Comparison of ENCODE assay signal across 22 mouse cellular contexts in genomic region chr12:54213871-54214270, GRCm38 (mm10). TPM values are rescaled to one million over a fixed set of nuclear protein-coding genes. Genes with fewer than 3 reads are reported as not detected.
A peak's percentile ranks its signal among the peaks of the same experiment; 100 is the strongest.
DNase-seq lines count a peak whose midpoint lies in the region; ATAC-seq and TF ChIP-seq lines count a peak whose summit lies in the region.
"Had no signal": no experiment of that assay in that cellular context is flagged by ENCODE, and none has a peak within 500 bp of the region (broad histone marks: within the 10 kb centered on the region; RNA-seq: fewer than 3 reads in every experiment).

No protein-coding gene starts in this region.

- H3K9ac ChIP-seq in kidney, embryonic 15.5 days = no peak overlapping the region
- H3K9ac ChIP-seq in ES-E14 (ENCODE audit: insufficient read depth, low read depth, low read length, poor library complexity, severe bottlenecking) = no peak overlapping the region
- H3K9ac ChIP-seq in intestine, embryonic 16.5 days (ENCODE audit: low read depth, low read length) = peak overlapping the region; percentile 40; the same call in 1 of the 2 replicates
- no peak overlapping the region for H3K9ac ChIP-seq in forebrain, embryonic 12.5 days
- H3K9ac ChIP-seq: embryonic facial prominence, embryonic 12.5 days; embryonic facial prominence, embryonic 15.5 days; forebrain, embryonic 15.5 days; hindbrain, embryonic 13.5 days had no signal

- 63% methylated on average over 4 of the region's 4 CpGs for WGBS in kidney, embryonic 15.5 days
- WGBS in kidney, adult 2 months = 66% methylated on average over 4 of the region's 4 CpGs
- 52% methylated on average over 4 of the region's 4 CpGs for WGBS in intestine, embryonic 16.5 days
- 21% methylated on average over 4 of the region's 4 CpGs for WGBS in small intestine, adult 2 months
- 74% methylated on average over 4 of the region's 4 CpGs for WGBS in forebrain, embryonic 12.5 days

- peaks cover 16% of the 10 kb centered on the region; the same call in 1 of the 2 replicates for H3K27me3 ChIP-seq in kidney, embryonic 15.5 days
- no peaks in the 10 kb centered on the region for H3K27me3 ChIP-seq in kidney, adult 2 months (replicated peaks; ENCODE audit: control insufficient read depth, insufficient read depth, low read length)
- no peaks in the 10 kb centered on the region for H3K27me3 ChIP-seq in intestine, embryonic 16.5 days (replicated peaks; ENCODE audit: control insufficient read depth, insufficient read depth, low read length)
- no peaks in the 10 kb centered on the region for H3K27me3 ChIP-seq in small intestine, adult 2 months (ENCODE audit: control insufficient read depth, insufficient read depth, low read length)
- no peaks in the 10 kb centered on the region for H3K27me3 ChIP-seq in forebrain, embryonic 12.5 days
- H3K27me3 ChIP-seq: embryonic facial prominence, embryonic 12.5 days; embryonic facial prominence, embryonic 15.5 days; forebrain, embryonic 15.5 days; Patski had no signal

- TF ChIP-seq CTCF in kidney, adult 2 months (conservative IDR thresholded peaks at IDR 0.05; ENCODE audit: insufficient read depth, insufficient read length, low read depth, low read length) = no peak
- no peak for TF ChIP-seq CTCF in small intestine, adult 2 months (IDR thresholded peaks at IDR 0.05; ENCODE audit: extremely low read depth, insufficient read length, insufficient replicate concordance, low read depth, low read length)

- H3K9me3 ChIP-seq in kidney, embryonic 15.5 days (replicated peaks) = no peaks in the 10 kb centered on the region
- H3K9me3 ChIP-seq in ES-E14 (ENCODE audit: control insufficient read depth, insufficient read depth, low read depth, low read length) = no peaks in the 10 kb centered on the region
- no peaks in the 10 kb centered on the region for H3K9me3 ChIP-seq in intestine, embryonic 16.5 days (ENCODE audit: control insufficient read depth, low read length)
- no peaks in the 10 kb centered on the region for H3K9me3 ChIP-seq in forebrain, embryonic 12.5 days
- H3K9me3 ChIP-seq: embryonic facial prominence, embryonic 12.5 days; embryonic facial prominence, embryonic 15.5 days; forebrain, embryonic 15.5 days; hindbrain, embryonic 10.5 days; hindbrain, embryonic 13.5 days had no signal

- no peak for DNase-seq in kidney, adult 2 months
- DNase-seq in ES-E14 (ENCODE audit: low read depth, low spot score) = no peak
- no peak for DNase-seq in urinary bladder, postnatal 4 days (ENCODE audit: low spot score in 2 of 2)
- DNase-seq: B cell, adult 2 months; cerebellum, adult 18-20 months; cerebellum, adult 9-11 months; cerebellum, postnatal 25 days; gastrocnemius, postnatal 10 days; gastrocnemius, postnatal 36 days; heart, postnatal 36 days had no signal

- no peak for ATAC-seq in kidney, embryonic 15.5 days (replicated peaks; ENCODE audit: low FRiP score)
- ATAC-seq in intestine, embryonic 16.5 days = peak; percentile 88
- no peak for ATAC-seq in forebrain, embryonic 12.5 days (ENCODE audit: low FRiP score)
- ATAC-seq: forebrain, embryonic 15.5 days; hindbrain, embryonic 16.5 days had no signal

- in situ Hi-C loops in ES-E14 (cut with MboI; ENCODE audit: low sequenced_read_pairs in 2 of 2, unreplicated experiment in 2 of 2) = no loop called here

- no peak overlapping the region for H3K27ac ChIP-seq in kidney, embryonic 15.5 days
- no peak overlapping the region for H3K27ac ChIP-seq in kidney, adult 2 months (ENCODE audit: insufficient read depth, low read depth, low read length)
- no peak overlapping the region for H3K27ac ChIP-seq in ES-E14 (ENCODE audit: insufficient read depth, low read depth, low read length, poor library complexity, severe bottlenecking)
- peak overlapping the region; percentile 93 for H3K27ac ChIP-seq in intestine, embryonic 16.5 days (ENCODE audit: low read length)
- H3K27ac ChIP-seq in small intestine, adult 2 months (ENCODE audit: insufficient read depth, low read depth, low read length) = peak overlapping the region; percentile 95
- no peak overlapping the region for H3K27ac ChIP-seq in forebrain, embryonic 12.5 days
- H3K27ac ChIP-seq: embryonic facial prominence, embryonic 12.5 days; embryonic facial prominence, embryonic 15.5 days; forebrain, embryonic 15.5 days; hindbrain, embryonic 10.5 days; hindbrain, embryonic 13.5 days had no signal

- H3K4me2 ChIP-seq in kidney, embryonic 15.5 days = 0 out of 2 replicates have a peak overlapping the region, but pooled peaks have one; percentile 32
- H3K4me2 ChIP-seq in intestine, embryonic 16.5 days (ENCODE audit: low read depth, low read length) = peak overlapping the region; percentile 34; the same call in 1 of the 2 replicates
- no peak overlapping the region for H3K4me2 ChIP-seq in forebrain, embryonic 12.5 days
- H3K4me2 ChIP-seq: embryonic facial prominence, embryonic 12.5 days; embryonic facial prominence, embryonic 15.5 days; forebrain, embryonic 15.5 days; heart, embryonic 11.5 days; hindbrain, embryonic 13.5 days had no signal

- H3K36me3 ChIP-seq in kidney, embryonic 15.5 days = no peaks in the 10 kb centered on the region
- H3K36me3 ChIP-seq in kidney, adult 2 months (ENCODE audit: control insufficient read depth, insufficient read depth, low read length) = no peaks in the 10 kb centered on the region
- H3K36me3 ChIP-seq in ES-E14 (ENCODE audit: control insufficient read depth, insufficient read depth, low read length, poor library complexity, severe bottlenecking) = no peaks in the 10 kb centered on the region
- no peaks in the 10 kb centered on the region for H3K36me3 ChIP-seq in intestine, embryonic 16.5 days (ENCODE audit: control insufficient read depth, insufficient read depth, low read length)
- H3K36me3 ChIP-seq in small intestine, adult 2 months (ENCODE audit: control insufficient read depth, insufficient read depth, low read length) = no peaks in the 10 kb centered on the region
- no peaks in the 10 kb centered on the region for H3K36me3 ChIP-seq in forebrain, embryonic 12.5 days (replicated peaks)
- H3K36me3 ChIP-seq: embryonic facial prominence, embryonic 12.5 days; embryonic facial prominence, embryonic 15.5 days; forebrain, embryonic 15.5 days; hindbrain, embryonic 10.5 days; hindbrain, embryonic 13.5 days had no signal

- peaks cover 10% of the 10 kb centered on the region for H3K4me1 ChIP-seq in kidney, embryonic 15.5 days
- 0 out of 2 replicates have a peak, but pooled peaks cover 3% of the 10 kb centered on the region for H3K4me1 ChIP-seq in kidney, adult 2 months (ENCODE audit: control insufficient read depth, insufficient read depth, low read length)
- H3K4me1 ChIP-seq in ES-E14 (ENCODE audit: control insufficient read depth in 2 of 2, insufficient read depth in 2 of 2, low read length in 2 of 2, poor library complexity in 1 of 2) = no peaks in the 10 kb centered on the region
- peaks cover 13% of the 10 kb centered on the region for H3K4me1 ChIP-seq in intestine, embryonic 16.5 days (ENCODE audit: control insufficient read depth, insufficient read depth, low read length)
- peaks cover 10% of the 10 kb centered on the region; the same call in 1 of the 2 replicates for H3K4me1 ChIP-seq in small intestine, adult 2 months (ENCODE audit: control insufficient read depth, insufficient read depth, insufficient read length, low read length)
- H3K4me1 ChIP-seq in forebrain, embryonic 12.5 days = no peaks in the 10 kb centered on the region
- H3K4me1 ChIP-seq: embryonic facial prominence, embryonic 12.5 days; embryonic facial prominence, embryonic 15.5 days; forebrain, embryonic 15.5 days; hindbrain, embryonic 13.5 days had no signal

- no peak overlapping the region for H3K4me3 ChIP-seq in kidney, embryonic 15.5 days (replicated peaks)
- no peak overlapping the region for H3K4me3 ChIP-seq in kidney, adult 2 months (ENCODE audit: insufficient read depth, low read depth, low read length)
- H3K4me3 ChIP-seq in ES-E14 (ENCODE audit: insufficient read depth in 1 of 2, low read depth in 1 of 2, low read length in 2 of 2, poor library complexity in 1 of 2, severe bottlenecking in 1 of 2) = no peak overlapping the region
- no peak overlapping the region for H3K4me3 ChIP-seq in intestine, embryonic 16.5 days (ENCODE audit: low read length)
- no peak overlapping the region for H3K4me3 ChIP-seq in small intestine, adult 2 months (ENCODE audit: low read depth, low read length)
- H3K4me3 ChIP-seq in forebrain, embryonic 12.5 days (replicated peaks) = no peak overlapping the region
- H3K4me3 ChIP-seq: embryonic facial prominence, embryonic 12.5 days; embryonic facial prominence, embryonic 15.5 days; forebrain, embryonic 15.5 days; hindbrain, embryonic 10.5 days; hindbrain, embryonic 13.5 days had no signal

- no peak for TF ChIP-seq POLR2A in kidney, adult 2 months (IDR thresholded peaks at IDR 0.05; ENCODE audit: low read depth, low read length)
- TF ChIP-seq POLR2A in small intestine, adult 2 months (IDR thresholded peaks at IDR 0.05; ENCODE audit: low read depth, low read length) = no peak

TF ChIP-seq in ES-E14, 5 proteins besides CTCF, POLR2A, EP300 and RAD21:
- TF ChIP-seq ZC3H11A (IDR thresholded peaks at IDR 0.05; ENCODE audit: borderline replicate concordance, low read depth, low read length) = no peak
- no peak for TF ChIP-seq HCFC1 (IDR thresholded peaks at IDR 0.05; ENCODE audit: borderline replicate concordance, insufficient read depth, low read length)
- no peak for TF ChIP-seq ZNF384 (IDR thresholded peaks at IDR 0.05; ENCODE audit: low read depth, low read length)
- TF ChIP-seq CHD2 (IDR thresholded peaks at IDR 0.05; ENCODE audit: low read depth, low read length) = no peak
- TF ChIP-seq MAFK (IDR thresholded peaks at IDR 0.05; ENCODE audit: insufficient read depth, low read depth, low read length) = peak; percentile 80

RNA-seq across cellular contexts. Expression of gene Egln3, which starts 10.2 kb away (rescaled TPM):
- 14.3 and 15.3 TPM in 2 replicates for polyA plus RNA-seq in kidney, embryonic 15.5 days (2015; fragmentation: Nextera tagmentation; extraction: Ambion mirVana)
- polyA plus RNA-seq in kidney, adult 2 months (2012; rRNA removed) = 6.5 and 7.0 TPM in 2 replicates
- 3.9 and 6.0 TPM in 2 replicates for total RNA-seq in ES-E14 (2012; rRNA removed)
- polyA plus RNA-seq in intestine, embryonic 16.5 days (2015; fragmentation: Nextera tagmentation; extraction: Ambion mirVana) = 69.4 and 73.6 TPM in 2 replicates
- polyA plus RNA-seq in small intestine, adult 2 months (2012; rRNA removed) = 26.9 and 51.8 TPM in 2 replicates
- polyA plus RNA-seq in forebrain, embryonic 12.5 days (2016; fragmentation: Nextera tagmentation; extraction: Ambion mirVana) = 3.8 and 3.9 TPM in 2 replicates

Comparison
In these comparisons a context has a peak if more than half of its experiments do, and no peak if none do; other contexts are left out.
1. H3K27ac ChIP-seq: peak in intestine, embryonic 16.5 days (single experiment) and small intestine, adult 2 months (single experiment); none in kidney, embryonic 15.5 days (single experiment), kidney, adult 2 months (single experiment), ES-E14 (single experiment) and forebrain, embryonic 12.5 days (single experiment).